Mouse (Mus musculus) heart, postnatal 0 days (tissue): ENCODE data around the gene Zfp961. TPM values are rescaled to one million over a fixed set of nuclear protein-coding genes. Genes with fewer than 3 reads are reported as not detected.
"Not testable (repeated sequence)": the region's sequence is repeated elsewhere in the genome, so short reads cannot be mapped to it uniquely, and the experiment has no call there.

Experiments
- ATAC-seq: fragments of 200-750 bp; cut with Nextera tagmentation; 2 replicates; pipeline ENCODE4 v1.8.0; 2017; ENCODE audit warnings: low read depth, moderate number of reproducible peaks, moderate library complexity; ENCODE audit not compliant: insufficient read depth
- DNase-seq: peaks from one replicate; pipeline ENCODE4 v3.0.0-alpha.2; 2016; ENCODE audit warnings: low spot score
- H3K27ac ChIP-seq: fragments of 300-500 bp; sonication (generic); 2 replicates; pipeline ENCODE4 v1.5.1; 2014; ENCODE audit warnings: low read depth, mild to moderate bottlenecking
- H3K27me3 ChIP-seq: fragments of 300-500 bp; sonication (generic); 2 replicates; pipeline ENCODE4 v1.6.1; 2014; ENCODE audit warnings: low read length, mixed read lengths; ENCODE audit not compliant: control insufficient read depth, insufficient read depth
- H3K36me3 ChIP-seq: fragments of 300-500 bp; sonication (generic); replicated peaks from 2 replicates; pipeline ENCODE4 v1.6.1; 2014; ENCODE audit warnings: low read length, mixed read lengths; ENCODE audit not compliant: control insufficient read depth, insufficient read depth
- H3K4me1 ChIP-seq: fragments of 300-500 bp; sonication (generic); 2 replicates; pipeline ENCODE4 v1.6.1; 2014; ENCODE audit warnings: antibody characterized with exemption; ENCODE audit not compliant: control insufficient read depth, insufficient read depth
- H3K4me2 ChIP-seq: fragments of 300-500 bp; sonication (generic); 2 replicates; pipeline ENCODE4 v1.6.1; 2014; ENCODE audit warnings: low read depth, mild to moderate bottlenecking, low read length, moderate library complexity
- H3K4me3 ChIP-seq: fragments of 300-500 bp; sonication (generic); 2 replicates; pipeline ENCODE4 v1.5.1; 2014; ENCODE audit warnings: low read depth, low read length
- H3K9ac ChIP-seq: fragments of 300-500 bp; sonication (generic); replicated peaks from 2 replicates; pipeline ENCODE4 v1.6.1; 2014; ENCODE audit warnings: low read depth, low read length, mixed read lengths
- H3K9me3 ChIP-seq: fragments of 300-500 bp; sonication (generic); replicated peaks from 2 replicates; pipeline ENCODE4 v1.6.1; 2016; ENCODE audit warnings: low read length; ENCODE audit not compliant: control insufficient read depth
- CTCF ChIP-seq: IDR thresholded peaks from 2 replicates; pipeline ENCODE4 v1.5.1; 2016; ENCODE audit warnings: antibody characterized with exemption, control low read depth, low read depth
- EP300 ChIP-seq: IDR thresholded peaks from 2 replicates; pipeline ENCODE4 v1.6.1; 2016; ENCODE audit warnings: antibody characterized with exemption, low read depth
- WGBS: fragments of 180-500 bp; shearing (Covaris S2); extraction: QIAGEN DNeasy Blood & Tissue Kit; methylation state at CpG from one replicate; pipeline ENCODE4 v1.1.7; 2014; 5-methylcytosine and 5-hydroxymethylcytosine counted together
- polyA plus RNA-seq: library from polyadenylated mRNA; unstranded; fragments of >200 nt; fragmentation: Nextera tagmentation; extraction: Ambion mirVana; gene quantifications from 2 replicates; pipeline ENCODE4 v1.2.1, GENCODE M21; 2015
- total RNA-seq: library from RNA; depleted of rRNA; stranded (reverse); fragments of >200 nt; gene quantifications from 2 replicates; pipeline ENCODE4 v1.2.3, GENCODE M21; 2014; ENCODE audit warnings: low replicate concordance; rRNA removed

Zfp961 gene
- total RNA-seq, result 3.5 and 21.6 TPM in 2 replicates
- polyA plus RNA-seq, result 7.6 and 8.0 TPM in 2 replicates

- 5% methylated on average over 34 of the region's 34 CpGs for WGBS
- Histone ChIP-seq H3K27ac (peak within 1 kb of the TSS; percentile 72), H3K27me3 (no peaks in the 10 kb centered on the region; the same call in 1 of the 2 replicates), H3K36me3 (no peaks in the 10 kb centered on the region), H3K4me3 (peak within 1 kb of the TSS; percentile 67), H3K4me2 (peak within 1 kb of the TSS; percentile 68), H3K4me1 (peaks cover 20% of the 10 kb centered on the region), H3K9me3 (0 out of 2 replicates have a peak, but pooled peaks cover 4% of the 10 kb centered on the region), H3K9ac (peak within 1 kb of the TSS; percentile 63)
- DNase-seq (peak; percentile 94), ATAC-seq (peak; percentile 100)
- TF ChIP-seq EP300, result no peak
- TF ChIP-seq CTCF, result no peak
Observed at GRCm38 (mm10) chr8:71950482-71951221, at the start of gene Zfp961. Gene Zfp961, plus strand, starts transcription at chr8:71951038.

GRCm38 (mm10) chr8:71903084-71903483 is 47.8 kb upstream of the Zfp961 start:
- H3K4me1 ChIP-seq, H3K36me3 ChIP-seq, ATAC-seq, H3K27me3 ChIP-seq, H3K9ac ChIP-seq, H3K27ac ChIP-seq, DNase-seq, H3K4me2 ChIP-seq, H3K4me3 ChIP-seq, H3K9me3 ChIP-seq: not testable (repeated sequence)
- WGBS, result 50% methylated on average over 1 of the region's 1 CpGs

GRCm38 (mm10) chr8:71906809-71907208 is 44.0 kb upstream of the Zfp961 start:
- Histone ChIP-seq H3K4me1 (0 out of 2 replicates have a peak, but pooled peaks cover 4% of the 10 kb centered on the region), H3K9me3 (no peaks in the 10 kb centered on the region; the same call in 1 of the 2 replicates), H3K27ac (no peak overlapping the region), H3K36me3 (no peaks in the 10 kb centered on the region), H3K4me3 (no peak overlapping the region), H3K27me3 (no peaks in the 10 kb centered on the region), H3K4me2 (no peak overlapping the region), H3K9ac (no peak overlapping the region)
- ATAC-seq (no peak), DNase-seq (no peak)
- 88% methylated on average over 1 of the region's 1 CpGs for WGBS
- TF ChIP-seq EP300, result no peak
- no peak for TF ChIP-seq CTCF

- 93% methylated on average over 5 of the region's 5 CpGs for WGBS
- Histone ChIP-seq H3K36me3 (no peaks in the 10 kb centered on the region), H3K9ac (no peak overlapping the region), H3K9me3 (no peaks in the 10 kb centered on the region; the same call in 1 of the 2 replicates), H3K4me2 (no peak overlapping the region), H3K4me3 (peak overlapping the region; percentile 83; the same call in 1 of the 2 replicates), H3K4me1 (0 out of 2 replicates have a peak, but pooled peaks cover 4% of the 10 kb centered on the region), H3K27me3 (no peaks in the 10 kb centered on the region), H3K27ac (peak overlapping the region; percentile 95)
- DNase-seq (no peak), ATAC-seq (no peak)
- no peak for TF ChIP-seq EP300
- no peak for TF ChIP-seq CTCF
Observed at GRCm38 (mm10) chr8:71907798-71908257, 43.0 kb upstream of the Zfp961 start.

GRCm38 (mm10) chr8:71908309-71909261 is 42.3 kb upstream of the Zfp961 start, which contains the start of the genes Zfp882 and Zfp617:
Gene Zfp882, plus strand, starts transcription at chr8:71908608.
Gene Zfp617, plus strand, starts transcription at chr8:71908635.
- Histone ChIP-seq H3K9ac (peak within 1 kb of the TSS; percentile 82), H3K27me3 (no peaks in the 10 kb centered on the region), H3K4me3 (peak within 1 kb of the TSS; percentile 83), H3K4me1 (0 out of 2 replicates have a peak, but pooled peaks cover 4% of the 10 kb centered on the region), H3K36me3 (peaks cover under 1% of the 10 kb centered on the region; the same call in 1 of the 2 replicates), H3K9me3 (no peaks in the 10 kb centered on the region; the same call in 1 of the 2 replicates), H3K27ac (peak within 1 kb of the TSS; percentile 95), H3K4me2 (peak within 1 kb of the TSS; percentile 64)
- ATAC-seq (peak; percentile 95), DNase-seq (peak; percentile 81)
- WGBS, result 5% methylated on average over 47 of the region's 47 CpGs
- TF ChIP-seq EP300, result no peak
- TF ChIP-seq CTCF, result peak; percentile 62
